Comparison of ENCODE assay signal across 20 mouse cellular contexts in genomic region chr6:30476025-30476765, GRCm38 (mm10). TPM values are rescaled to one million over a fixed set of nuclear protein-coding genes. Genes with fewer than 3 reads are reported as not detected.
DNase-seq lines count a peak whose midpoint lies in the region; ATAC-seq and TF ChIP-seq lines count a peak whose summit lies in the region.
"Had no signal": no experiment of that assay in that cellular context is flagged by ENCODE, and none has a peak within 500 bp of the region (broad histone marks: within the 10 kb centered on the region; RNA-seq: fewer than 3 reads in every experiment).

No protein-coding gene starts in this region.

- H3K4me2 ChIP-seq in heart, embryonic 12.5 days, result no peak overlapping the region
- H3K4me2 ChIP-seq in heart, embryonic 11.5 days, result no peak overlapping the region
- no peak overlapping the region for H3K4me2 ChIP-seq in lung, embryonic 14.5 days
- no peak overlapping the region for H3K4me2 ChIP-seq in limb, embryonic 13.5 days (replicated peaks)
- H3K4me2 ChIP-seq: embryonic facial prominence, embryonic 15.5 days; midbrain, embryonic 11.5 days had no signal

- no peaks in the 10 kb centered on the region; the same call in 1 of the 2 replicates for H3K4me1 ChIP-seq in heart, embryonic 12.5 days (replicated peaks)
- 0 out of 2 replicates have a peak, but pooled peaks cover 2% of the 10 kb centered on the region for H3K4me1 ChIP-seq in heart, embryonic 11.5 days (ENCODE audit: control insufficient read depth, insufficient read depth, low read length)
- H3K4me1 ChIP-seq in lung, embryonic 14.5 days (ENCODE audit: insufficient read depth), result peaks cover 12% of the 10 kb centered on the region
- no peaks in the 10 kb centered on the region for H3K4me1 ChIP-seq in lung, adult 2 months (ENCODE audit: control insufficient read depth, insufficient read depth, low read length)
- peaks cover 12% of the 10 kb centered on the region for H3K4me1 ChIP-seq in limb, embryonic 13.5 days
- H3K4me1 ChIP-seq: embryonic facial prominence, embryonic 15.5 days had no signal

- H3K9me3 ChIP-seq in heart, embryonic 12.5 days (replicated peaks), result no peaks in the 10 kb centered on the region
- H3K9me3 ChIP-seq in heart, embryonic 11.5 days (replicated peaks; ENCODE audit: control insufficient read depth, low read length), result no peaks in the 10 kb centered on the region
- no peaks in the 10 kb centered on the region for H3K9me3 ChIP-seq in lung, embryonic 14.5 days (ENCODE audit: low read depth, low read length)
- no peaks in the 10 kb centered on the region for H3K9me3 ChIP-seq in limb, embryonic 13.5 days
- H3K9me3 ChIP-seq: embryonic facial prominence, embryonic 15.5 days had no signal

- no peak for TF ChIP-seq POLR2A in lung, adult 2 months (IDR thresholded peaks at IDR 0.05; ENCODE audit: borderline replicate concordance, extremely low read depth, low read depth, low read length)

- 0 out of 2 replicates have a peak, but pooled peaks have one; percentile 4 for TF ChIP-seq CTCF in lung, embryonic 14.5 days (IDR thresholded peaks at IDR 0.05; ENCODE audit: low read depth)
- TF ChIP-seq CTCF in lung, adult 2 months (IDR thresholded peaks at IDR 0.05; ENCODE audit: insufficient read depth, low read length), result no peak

- WGBS in heart, embryonic 12.5 days, result 65% methylated on average over 10 of the region's 10 CpGs
- WGBS in heart, embryonic 11.5 days (ENCODE audit: insufficient replicate concordance), result 68% methylated on average over 10 of the region's 10 CpGs
- WGBS in lung, embryonic 14.5 days, result 35% methylated on average over 10 of the region's 10 CpGs
- WGBS in lung, adult 2 months, result 61% methylated on average over 10 of the region's 10 CpGs
- 56% methylated on average over 10 of the region's 10 CpGs for WGBS in limb, embryonic 13.5 days

- DNase-seq in lung, embryonic 14.5 days, result peak; percentile 32
- DNase-seq in lung, adult 2 months, result no peak
- peak; percentile 49 for DNase-seq in brain, adult 2 months (ENCODE audit: low read depth, low spot score)
- no peak for DNase-seq in spleen, postnatal 4 days (ENCODE audit: low spot score in 2 of 2)
- DNase-seq: embryo, embryonic 11 days; gastrocnemius, postnatal 14 days; kidney, adult 2 months; kidney, postnatal 14 days; lung, postnatal 4 days; right cerebral cortex, adult 18-20 months had no signal

- H3K27ac ChIP-seq in heart, embryonic 12.5 days (ENCODE audit: poor library complexity, severe bottlenecking), result peak overlapping the region; percentile 18; the same call in 1 of the 2 replicates
- no peak overlapping the region for H3K27ac ChIP-seq in heart, embryonic 11.5 days (ENCODE audit: low read depth, low read length)
- H3K27ac ChIP-seq in lung, embryonic 14.5 days (ENCODE audit: low read depth), result peak overlapping the region; percentile 92
- peak overlapping the region; percentile 49; the same call in 1 of the 2 replicates for H3K27ac ChIP-seq in limb, embryonic 13.5 days
- H3K27ac ChIP-seq: liver, embryonic 14.5 days had no signal

- H3K4me3 ChIP-seq in heart, embryonic 12.5 days, result no peak overlapping the region
- H3K4me3 ChIP-seq in heart, embryonic 11.5 days (ENCODE audit: low read depth, low read length), result no peak overlapping the region
- H3K4me3 ChIP-seq in lung, embryonic 14.5 days (ENCODE audit: low read depth, low read length), result no peak overlapping the region
- H3K4me3 ChIP-seq in lung, adult 2 months (replicated peaks; ENCODE audit: extremely low read depth, low read depth, low read length), result no peak overlapping the region
- no peak overlapping the region for H3K4me3 ChIP-seq in limb, embryonic 13.5 days
- H3K4me3 ChIP-seq: embryonic facial prominence, embryonic 15.5 days; myocyte had no signal

- ATAC-seq in heart, embryonic 12.5 days (ENCODE audit: insufficient number of reproducible peaks, low FRiP score), result no peak
- no peak for ATAC-seq in heart, embryonic 11.5 days (replicated peaks; ENCODE audit: insufficient number of reproducible peaks, low FRiP score, low TSS enrichment)
- ATAC-seq in lung, embryonic 14.5 days (ENCODE audit: insufficient read depth), result no peak
- no peak for ATAC-seq in limb, embryonic 13.5 days (ENCODE audit: low FRiP score, low read depth)

- no peaks in the 10 kb centered on the region for H3K27me3 ChIP-seq in heart, embryonic 12.5 days (replicated peaks)
- no peaks in the 10 kb centered on the region for H3K27me3 ChIP-seq in heart, embryonic 11.5 days (ENCODE audit: control insufficient read depth, insufficient read depth, low read length)
- H3K27me3 ChIP-seq in lung, embryonic 14.5 days (ENCODE audit: insufficient read depth, low read length), result no peaks in the 10 kb centered on the region
- no peaks in the 10 kb centered on the region for H3K27me3 ChIP-seq in limb, embryonic 13.5 days
- H3K27me3 ChIP-seq: embryonic facial prominence, embryonic 15.5 days had no signal

- H3K36me3 ChIP-seq in heart, embryonic 12.5 days, result peaks cover 41% of the 10 kb centered on the region
- H3K36me3 ChIP-seq in heart, embryonic 11.5 days (ENCODE audit: control insufficient read depth, insufficient read depth, low read length), result peaks cover 3% of the 10 kb centered on the region
- H3K36me3 ChIP-seq in lung, embryonic 14.5 days (ENCODE audit: insufficient read depth), result peaks cover 35% of the 10 kb centered on the region
- peaks cover 31% of the 10 kb centered on the region for H3K36me3 ChIP-seq in limb, embryonic 13.5 days

- H3K9ac ChIP-seq in heart, embryonic 12.5 days, result no peak overlapping the region
- no peak overlapping the region for H3K9ac ChIP-seq in heart, embryonic 11.5 days (ENCODE audit: low read depth, low read length)
- no peak overlapping the region for H3K9ac ChIP-seq in lung, embryonic 14.5 days
- no peak overlapping the region for H3K9ac ChIP-seq in limb, embryonic 13.5 days
- H3K9ac ChIP-seq: embryonic facial prominence, embryonic 15.5 days; liver, embryonic 14.5 days had no signal

RNA-seq across cellular contexts. Expression of gene Tmem209, which starts 33.4 kb away (rescaled TPM):
- polyA plus RNA-seq in heart, embryonic 12.5 days (2016; fragmentation: Nextera tagmentation; extraction: Ambion mirVana), result 27.5 and 31.1 TPM in 2 replicates
- 29.3 and 30.9 TPM in 2 replicates for polyA plus RNA-seq in heart, embryonic 11.5 days (2014; fragmentation: Nextera tagmentation; extraction: Ambion mirVana)
- polyA plus RNA-seq in lung, embryonic 14.5 days (2014; fragmentation: Nextera tagmentation; extraction: Ambion mirVana), result 43.5 and 44.7 TPM in 2 replicates
- 31.4 and 40.3 TPM in 2 replicates for polyA plus RNA-seq in lung, adult 2 months (2012; rRNA removed)
- 34.7 and 34.9 TPM in 2 replicates for polyA plus RNA-seq in limb, embryonic 13.5 days (2015; fragmentation: Nextera tagmentation; extraction: Ambion mirVana)

RNA-seq across cellular contexts. Expression of gene Ssmem1, which starts 33.5 kb away (rescaled TPM):
- polyA plus RNA-seq in heart, embryonic 12.5 days (2016; fragmentation: Nextera tagmentation; extraction: Ambion mirVana), result 0.17 and 0.26 TPM in 2 replicates
- polyA plus RNA-seq in heart, embryonic 11.5 days (2014; fragmentation: Nextera tagmentation; extraction: Ambion mirVana), result 0.62 TPM in 1 of 2 replicates, not detected in the other
- polyA plus RNA-seq in lung, embryonic 14.5 days (2014; fragmentation: Nextera tagmentation; extraction: Ambion mirVana), result 0.16 and 0.49 TPM in 2 replicates
- polyA plus RNA-seq in lung, adult 2 months (2012; rRNA removed), result not detected in 2 replicates
- polyA plus RNA-seq in limb, embryonic 13.5 days (2015; fragmentation: Nextera tagmentation; extraction: Ambion mirVana), result 0.22 and 0.34 TPM in 2 replicates
- polyA plus RNA-seq: forebrain, embryonic 11.5 days; frontal cortex, adult 2 months; stomach, embryonic 14.5 days had no signal

Comparison
In these comparisons a context has a peak if more than half of its experiments do, and no peak if none do; other contexts are left out.
1. DNase-seq: peak in lung, embryonic 14.5 days (single experiment) and brain, adult 2 months (single experiment); none in lung, adult 2 months (single experiment) and spleen, postnatal 4 days (0 of 2).